Mouse (Mus musculus) kidney, adult 9 months (tissue): ENCODE results near the gene Lamb3.

Source experiments
- DNase-seq: peaks from one replicate; pipeline ENCODE4 v3.0.0; 2022

Lamb3 gene

DNA sequence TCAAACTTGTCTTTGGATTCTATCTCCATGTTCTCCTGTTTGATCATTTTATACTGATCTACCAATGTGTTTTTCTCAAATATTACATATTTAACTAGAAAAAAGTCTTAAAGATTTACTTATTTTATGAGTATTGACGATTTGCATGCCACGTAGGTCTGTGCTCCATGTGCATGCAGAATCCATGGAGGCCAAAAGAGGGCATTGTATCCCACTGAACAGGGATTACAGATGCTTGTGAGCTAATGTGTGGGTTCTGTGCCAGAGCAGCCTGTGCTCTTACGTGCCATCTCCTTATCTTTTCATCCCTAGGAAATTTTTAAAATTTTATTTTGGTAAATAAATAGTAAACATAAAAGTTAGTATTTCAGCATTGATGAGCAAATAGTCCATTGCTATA lies 184.8 kb downstream of the Lamb3 start:
- no peak for DNase-seq
